Mouse (Mus musculus) neural tube, embryonic 13.5 days (tissue): Measurements from ENCODE around the gene Mrgprx1. TPM values are rescaled to one million over a fixed set of nuclear protein-coding genes. Genes with fewer than 3 reads are reported as not detected.

Experiments used
- ATAC-seq: fragments of 200-750 bp; cut with Nextera tagmentation; 2 replicates; pipeline ENCODE4 v1.8.0; 2017; ENCODE audit warnings: low read depth, mild to moderate bottlenecking, moderate TSS enrichment, moderate library complexity
- H3K27ac ChIP-seq: fragments of 300-500 bp; sonication (generic); replicated peaks from 2 replicates; pipeline ENCODE4 v1.5.1; 2015; ENCODE audit warnings: moderate library complexity, mild to moderate bottlenecking, inconsistent platforms
- H3K27me3 ChIP-seq: fragments of 300-500 bp; sonication (generic); 2 replicates; pipeline ENCODE4 v1.6.1; 2015; ENCODE audit warnings: mild to moderate bottlenecking, inconsistent platforms
- H3K36me3 ChIP-seq: fragments of 300-500 bp; sonication (generic); 2 replicates; pipeline ENCODE4 v1.6.1; 2015; ENCODE audit warnings: mild to moderate bottlenecking, inconsistent platforms
- H3K4me1 ChIP-seq: fragments of 300-500 bp; sonication (generic); replicated peaks from 2 replicates; pipeline ENCODE4 v1.6.1; 2015; ENCODE audit warnings: inconsistent platforms
- H3K4me2 ChIP-seq: fragments of 300-500 bp; sonication (generic); 2 replicates; pipeline ENCODE4 v1.6.1; 2015; ENCODE audit warnings: inconsistent platforms, mild to moderate bottlenecking, moderate library complexity
- H3K4me3 ChIP-seq: fragments of 300-500 bp; sonication (generic); 2 replicates; pipeline ENCODE4 v1.5.1; 2015; ENCODE audit warnings: mild to moderate bottlenecking, inconsistent platforms
- H3K9ac ChIP-seq: fragments of 300-500 bp; sonication (generic); 2 replicates; pipeline ENCODE4 v1.6.1; 2015; ENCODE audit warnings: moderate library complexity, mild to moderate bottlenecking, inconsistent platforms
- H3K9me3 ChIP-seq: fragments of 300-500 bp; sonication (generic); 2 replicates; pipeline ENCODE4 v1.6.1; 2016; ENCODE audit warnings: inconsistent platforms
- WGBS: fragments of 180-500 bp; shearing (Covaris S2); methylation state at CpG from one replicate; pipeline ENCODE4 v1.1.7; 2015; 5-methylcytosine and 5-hydroxymethylcytosine counted together
- polyA plus RNA-seq: library from polyadenylated mRNA; unstranded; fragments of >200 nt; fragmentation: Nextera tagmentation; extraction: Ambion mirVana; gene quantifications from 2 replicates; pipeline ENCODE4 v1.2.1, GENCODE M21; 2015

Gene Mrgprx1
- polyA plus RNA-seq, result not detected in 2 replicates

GRCm38 (mm10) chr7:48027497-48027896 lies at the start of gene Mrgprx1:
Gene Mrgprx1, minus strand, starts transcription at chr7:48027597.
- ATAC-seq, result no peak
- no peaks in the 10 kb centered on the region for H3K9me3 ChIP-seq
- H3K27me3 ChIP-seq, result no peaks in the 10 kb centered on the region
- no peak within 1 kb of the TSS for H3K9ac ChIP-seq
- 90% methylated on average over 3 of the region's 3 CpGs for WGBS
- no peaks in the 10 kb centered on the region for H3K36me3 ChIP-seq
- no peak within 1 kb of the TSS for H3K4me3 ChIP-seq
- no peaks in the 10 kb centered on the region for H3K4me1 ChIP-seq
- no peak within 1 kb of the TSS for H3K4me2 ChIP-seq
- H3K27ac ChIP-seq, result no peak within 1 kb of the TSS

- Histone ChIP-seq H3K27ac (no peak overlapping the region), H3K9me3 (no peaks in the 10 kb centered on the region), H3K27me3 (no peaks in the 10 kb centered on the region), H3K4me2 (no peak overlapping the region), H3K9ac (no peak overlapping the region), H3K36me3 (no peaks in the 10 kb centered on the region), H3K4me3 (no peak overlapping the region), H3K4me1 (no peaks in the 10 kb centered on the region)
- ATAC-seq, result no peak
Measured at GRCm38 (mm10) chr7:48075521-48075920, 48.1 kb upstream of the Mrgprx1 start.

- Histone ChIP-seq H3K4me3 (no peak overlapping the region), H3K9ac (no peak overlapping the region), H3K36me3 (no peaks in the 10 kb centered on the region), H3K9me3 (no peaks in the 10 kb centered on the region), H3K27me3 (no peaks in the 10 kb centered on the region), H3K27ac (no peak overlapping the region), H3K4me1 (no peaks in the 10 kb centered on the region), H3K4me2 (no peak overlapping the region)
- no peak for ATAC-seq
- WGBS, result 85% methylated on average over 4 of the region's 4 CpGs
Measured at GRCm38 (mm10) chr7:48046475-48047185, 19.2 kb upstream of the Mrgprx1 start.

GRCm38 (mm10) chr7:48044046-48044445 lies 16.6 kb upstream of the Mrgprx1 start:
- Histone ChIP-seq H3K4me1 (no peaks in the 10 kb centered on the region), H3K27ac (no peak overlapping the region), H3K4me2 (no peak overlapping the region), H3K9ac (no peak overlapping the region), H3K4me3 (no peak overlapping the region), H3K27me3 (no peaks in the 10 kb centered on the region), H3K36me3 (no peaks in the 10 kb centered on the region), H3K9me3 (no peaks in the 10 kb centered on the region)
- 61% methylated on average over 1 of the region's 1 CpGs for WGBS
- no peak for ATAC-seq

GRCm38 (mm10) chr7:48017874-48018273 lies 9.5 kb downstream of the Mrgprx1 start:
- Histone ChIP-seq H3K36me3 (no peaks in the 10 kb centered on the region), H3K9ac (no peak overlapping the region), H3K27me3 (no peaks in the 10 kb centered on the region), H3K4me3 (no peak overlapping the region), H3K4me1 (no peaks in the 10 kb centered on the region), H3K9me3 (no peaks in the 10 kb centered on the region), H3K27ac (no peak overlapping the region), H3K4me2 (no peak overlapping the region)
- WGBS, result 61% methylated on average over 2 of the region's 2 CpGs
- no peak for ATAC-seq

GRCm38 (mm10) chr7:47995689-47996088 lies 31.7 kb downstream of the Mrgprx1 start:
- no peaks in the 10 kb centered on the region for H3K4me1 ChIP-seq
- no peaks in the 10 kb centered on the region for H3K9me3 ChIP-seq
- H3K4me2 ChIP-seq, result no peak overlapping the region
- no peak overlapping the region for H3K27ac ChIP-seq
- H3K9ac ChIP-seq, result no peak overlapping the region
- ATAC-seq, result no peak
- 79% methylated on average over 3 of the region's 3 CpGs for WGBS
- H3K27me3 ChIP-seq, result no peaks in the 10 kb centered on the region
- H3K4me3 ChIP-seq, result no peak overlapping the region
- H3K36me3 ChIP-seq, result no peaks in the 10 kb centered on the region

- Histone ChIP-seq H3K4me2 (no peak overlapping the region), H3K36me3 (no peaks in the 10 kb centered on the region), H3K27ac (no peak overlapping the region), H3K9ac (no peak overlapping the region), H3K27me3 (no peaks in the 10 kb centered on the region), H3K4me3 (no peak overlapping the region), H3K9me3 (no peaks in the 10 kb centered on the region), H3K4me1 (no peaks in the 10 kb centered on the region)
- ATAC-seq, result no peak
- WGBS, result 41% methylated on average over 1 of the region's 1 CpGs
Measured at GRCm38 (mm10) chr7:47986752-47987151, 40.6 kb downstream of the Mrgprx1 start.

GRCm38 (mm10) chr7:47981995-47982394 lies 45.4 kb downstream of the Mrgprx1 start, which contains the start of gene Mrgpra4:
Gene Mrgpra4, minus strand, starts transcription at chr7:47982095.
- 58% methylated on average over 1 of the region's 1 CpGs for WGBS
- Histone ChIP-seq H3K27ac (no peak within 1 kb of the TSS), H3K4me3 (no peak within 1 kb of the TSS), H3K9me3 (no peaks in the 10 kb centered on the region), H3K27me3 (no peaks in the 10 kb centered on the region), H3K9ac (no peak within 1 kb of the TSS), H3K4me1 (no peaks in the 10 kb centered on the region), H3K36me3 (no peaks in the 10 kb centered on the region), H3K4me2 (no peak within 1 kb of the TSS)
- no peak for ATAC-seq

Other genes starting within 250 kb of the Mrgprx1 start
- gene Mrgpra4, start 45.5 kb downstream of the Mrgprx1 start, polyA plus RNA-seq, result not detected in 2 replicates
- gene Mrgprb5, start 141.4 kb upstream of the Mrgprx1 start, polyA plus RNA-seq, result not detected in 2 replicates
- not detected in 2 replicates for gene Mrgprb4, start 171.7 kb upstream of the Mrgprx1 start, polyA plus RNA-seq